11 mouse cellular contexts compared by ENCODE assay signal in the genomic region with DNA sequence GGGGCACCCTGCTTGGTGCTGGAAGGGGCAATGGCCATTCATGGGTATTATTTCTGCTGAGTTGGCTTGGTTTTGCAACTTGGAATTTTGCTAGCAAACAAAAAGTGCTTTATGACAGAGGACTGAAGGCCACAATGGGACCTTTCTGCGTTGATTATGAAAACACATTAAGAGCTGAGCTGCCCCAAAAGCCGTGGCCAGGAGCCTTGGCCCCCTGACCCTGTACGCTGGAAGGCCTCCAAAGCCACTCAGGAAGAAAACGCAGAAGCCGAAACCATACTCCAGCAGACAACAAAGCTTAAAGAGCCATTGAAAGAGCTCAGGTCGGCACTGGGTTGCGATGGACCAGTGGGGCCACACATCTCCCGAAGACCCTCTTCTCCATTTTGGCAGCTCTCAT. TPM values are rescaled to one million over a fixed set of nuclear protein-coding genes. Genes with fewer than 3 reads are reported as not detected.
DNase-seq lines count a peak whose midpoint lies in the region; ATAC-seq lines count a peak whose summit lies in the region.
"Had no signal": no experiment of that assay in that cellular context is flagged by ENCODE, and none has a peak within 500 bp of the region (broad histone marks: within the 10 kb centered on the region; RNA-seq: fewer than 3 reads in every experiment).

No protein-coding gene starts in this region.

- no peak overlapping the region for H3K4me3 ChIP-seq in forebrain, embryonic 10.5 days
- no peak overlapping the region for H3K4me3 ChIP-seq in forebrain, embryonic 11.5 days (ENCODE audit: low read depth, low read length)
- H3K4me3 ChIP-seq in liver, embryonic 12.5 days = no peak overlapping the region
- H3K4me3 ChIP-seq in embryonic facial prominence, embryonic 10.5 days = no peak overlapping the region
- H3K4me3 ChIP-seq in limb, embryonic 13.5 days = no peak overlapping the region
- H3K4me3 ChIP-seq: lung, embryonic 15.5 days; neural tube, embryonic 12.5 days had no signal

- H3K27ac ChIP-seq in forebrain, embryonic 10.5 days = peak overlapping the region; percentile 67
- no peak overlapping the region for H3K27ac ChIP-seq in forebrain, embryonic 11.5 days (ENCODE audit: low read depth, low read length)
- H3K27ac ChIP-seq in liver, embryonic 12.5 days = peak overlapping the region; percentile 33; the same call in 1 of the 2 replicates
- H3K27ac ChIP-seq in embryonic facial prominence, embryonic 10.5 days (replicated peaks) = peak overlapping the region; percentile 75
- H3K27ac ChIP-seq in limb, embryonic 13.5 days = peak overlapping the region; percentile 63; the same call in 1 of the 2 replicates
- H3K27ac ChIP-seq: lung, embryonic 15.5 days; neural tube, embryonic 12.5 days had no signal

- H3K36me3 ChIP-seq in forebrain, embryonic 10.5 days (replicated peaks) = no peaks in the 10 kb centered on the region
- H3K36me3 ChIP-seq in forebrain, embryonic 11.5 days (ENCODE audit: control insufficient read depth, insufficient read depth, low read length) = no peaks in the 10 kb centered on the region
- H3K36me3 ChIP-seq in liver, embryonic 12.5 days = peaks cover 4% of the 10 kb centered on the region
- H3K36me3 ChIP-seq in embryonic facial prominence, embryonic 10.5 days (replicated peaks) = no peaks in the 10 kb centered on the region
- no peaks in the 10 kb centered on the region for H3K36me3 ChIP-seq in limb, embryonic 13.5 days
- H3K36me3 ChIP-seq: lung, embryonic 15.5 days; neural tube, embryonic 12.5 days had no signal

- no peak for ATAC-seq in forebrain, embryonic 11.5 days (replicated peaks; ENCODE audit: low FRiP score)
- no peak for ATAC-seq in liver, embryonic 12.5 days
- ATAC-seq in limb, embryonic 13.5 days (ENCODE audit: low FRiP score, low read depth) = no peak

- H3K27me3 ChIP-seq in forebrain, embryonic 10.5 days (ENCODE audit: poor library complexity, severe bottlenecking) = no peaks in the 10 kb centered on the region
- no peaks in the 10 kb centered on the region for H3K27me3 ChIP-seq in forebrain, embryonic 11.5 days (ENCODE audit: control insufficient read depth, insufficient read depth, low read length)
- H3K27me3 ChIP-seq in liver, embryonic 12.5 days (replicated peaks) = no peaks in the 10 kb centered on the region
- H3K27me3 ChIP-seq in embryonic facial prominence, embryonic 10.5 days (replicated peaks; ENCODE audit: low read depth, poor library complexity, severe bottlenecking) = no peaks in the 10 kb centered on the region
- no peaks in the 10 kb centered on the region for H3K27me3 ChIP-seq in limb, embryonic 13.5 days
- H3K27me3 ChIP-seq: lung, embryonic 15.5 days; neural tube, embryonic 12.5 days had no signal

- 40% methylated on average over 8 of the region's 8 CpGs for WGBS in forebrain, embryonic 10.5 days
- 36% methylated on average over 8 of the region's 8 CpGs for WGBS in forebrain, embryonic 11.5 days
- WGBS in liver, embryonic 12.5 days (ENCODE audit: insufficient replicate concordance) = 68% methylated on average over 8 of the region's 8 CpGs
- 39% methylated on average over 8 of the region's 8 CpGs for WGBS in embryonic facial prominence, embryonic 10.5 days
- 62% methylated on average over 8 of the region's 8 CpGs for WGBS in limb, embryonic 13.5 days

- H3K4me2 ChIP-seq in forebrain, embryonic 11.5 days (ENCODE audit: low read depth, low read length, severe bottlenecking) = no peak overlapping the region
- no peak overlapping the region for H3K4me2 ChIP-seq in liver, embryonic 12.5 days
- no peak overlapping the region; the same call in 1 of the 2 replicates for H3K4me2 ChIP-seq in limb, embryonic 13.5 days (replicated peaks)
- H3K4me2 ChIP-seq: lung, embryonic 15.5 days; neural tube, embryonic 12.5 days had no signal

- H3K9ac ChIP-seq in forebrain, embryonic 11.5 days (ENCODE audit: low read length) = no peak overlapping the region
- H3K9ac ChIP-seq in liver, embryonic 12.5 days = no peak overlapping the region
- no peak overlapping the region for H3K9ac ChIP-seq in limb, embryonic 13.5 days
- H3K9ac ChIP-seq: lung, embryonic 15.5 days; neural tube, embryonic 12.5 days had no signal

- no peaks in the 10 kb centered on the region for H3K9me3 ChIP-seq in forebrain, embryonic 10.5 days
- H3K9me3 ChIP-seq in forebrain, embryonic 11.5 days (ENCODE audit: control insufficient read depth, low read length) = no peaks in the 10 kb centered on the region
- H3K9me3 ChIP-seq in liver, embryonic 12.5 days (replicated peaks) = no peaks in the 10 kb centered on the region
- no peaks in the 10 kb centered on the region for H3K9me3 ChIP-seq in embryonic facial prominence, embryonic 10.5 days
- no peaks in the 10 kb centered on the region for H3K9me3 ChIP-seq in limb, embryonic 13.5 days
- H3K9me3 ChIP-seq: lung, embryonic 15.5 days; neural tube, embryonic 12.5 days had no signal

- DNase-seq in forebrain, embryonic 10.5 days (ENCODE audit: extremely low spot score, low spot score) = no peak
- DNase-seq in forebrain, embryonic 11.5 days (ENCODE audit: low spot score) = no peak
- DNase-seq in liver = no peak
- DNase-seq in embryonic facial prominence, embryonic 10.5 days (ENCODE audit: low spot score) = no peak
- no peak for DNase-seq in spleen, adult 12 weeks (ENCODE audit: low spot score)
- no peak for DNase-seq in frontal cortex, postnatal 10 days (ENCODE audit: low spot score in 2 of 2)
- DNase-seq: layer of hippocampus, postnatal 36 days had no signal

- H3K4me1 ChIP-seq in forebrain, embryonic 10.5 days = peaks cover 80% of the 10 kb centered on the region
- peaks cover 12% of the 10 kb centered on the region for H3K4me1 ChIP-seq in forebrain, embryonic 11.5 days (replicated peaks; ENCODE audit: control insufficient read depth, insufficient read depth, low read length)
- peaks cover 37% of the 10 kb centered on the region for H3K4me1 ChIP-seq in liver, embryonic 12.5 days
- H3K4me1 ChIP-seq in embryonic facial prominence, embryonic 10.5 days = peaks cover 81% of the 10 kb centered on the region
- peaks cover 55% of the 10 kb centered on the region for H3K4me1 ChIP-seq in limb, embryonic 13.5 days

RNA-seq across cellular contexts. Expression of gene Ksr1, which starts 47.2 kb away (rescaled TPM):
- polyA plus RNA-seq in forebrain, embryonic 10.5 days (2016; fragmentation: Nextera tagmentation; extraction: Ambion mirVana) = 1.9 and 2.8 TPM in 2 replicates
- polyA plus RNA-seq in forebrain, embryonic 11.5 days (2014; fragmentation: Nextera tagmentation; extraction: Ambion mirVana) = 5.2 and 7.2 TPM in 2 replicates
- 2.4 and 3.1 TPM in 2 replicates for polyA plus RNA-seq in liver, embryonic 12.5 days (2016; fragmentation: Nextera tagmentation; extraction: Ambion mirVana)
- polyA plus RNA-seq in embryonic facial prominence, embryonic 10.5 days (2016; fragmentation: Nextera tagmentation; extraction: Ambion mirVana) = 1.0 and 1.5 TPM in 2 replicates
- 3.7 and 4.2 TPM in 2 replicates for polyA plus RNA-seq in limb, embryonic 13.5 days (2015; fragmentation: Nextera tagmentation; extraction: Ambion mirVana)
